Mouse (Mus musculus): ENCODE data around the gene Klhl25. TPM values are rescaled to one million over a fixed set of nuclear protein-coding genes. Genes with fewer than 3 reads are reported as not detected.
"Not testable (repeated sequence)": the region's sequence is repeated elsewhere in the genome, so short reads cannot be mapped to it uniquely, and the experiment has no call there.

The Klhl25 gene
- polyA plus RNA-seq, 1 experiment from 2014 or later, result 24.6 TPM

- Histone ChIP-seq H3K27me3 (no peaks in the 10 kb centered on the region), H3K4me3 (peak overlapping the region; percentile 23), H3K4me1 (peaks cover 9% of the 10 kb centered on the region), H3K4me2 (peak overlapping the region; percentile 51), H3K36me3 (no peaks in the 10 kb centered on the region), H3K9ac (peak overlapping the region; percentile 54; the same call in 1 of the 2 replicates), H3K9me3 (no peaks in the 10 kb centered on the region), H3K27ac (no peak overlapping the region)
- ATAC-seq (ENCODE audit: insufficient number of reproducible peaks, insufficient read depth, low FRiP score, low TSS enrichment, low read depth), result no peak
- WGBS, result 17% methylated on average over 11 of the region's 11 CpGs
Observed at GRCm38 (mm10) chr7:75910035-75910651, 62.0 kb downstream of the Klhl25 start.

- Histone ChIP-seq H3K9ac (0 out of 2 replicates have a peak overlapping the region, but pooled peaks have one; percentile 54), H3K27ac (no peak overlapping the region), H3K9me3 (no peaks in the 10 kb centered on the region), H3K4me2 (peak overlapping the region; percentile 51; the same call in 1 of the 2 replicates), H3K4me3 (no peak overlapping the region), H3K27me3 (no peaks in the 10 kb centered on the region), H3K36me3 (no peaks in the 10 kb centered on the region), H3K4me1 (peaks cover 9% of the 10 kb centered on the region)
- ATAC-seq (ENCODE audit: insufficient number of reproducible peaks, insufficient read depth, low FRiP score, low TSS enrichment, low read depth), result no peak
- 87% methylated on average over 8 of the region's 8 CpGs for WGBS
Observed at GRCm38 (mm10) chr7:75910652-75911035, 62.5 kb downstream of the Klhl25 start.

- peak; percentile 66; the same call in 1 of the 2 replicates for ATAC-seq (ENCODE audit: insufficient number of reproducible peaks, insufficient read depth, low FRiP score, low TSS enrichment, low read depth)
- no peak overlapping the region for H3K4me3 ChIP-seq
- no peak overlapping the region for H3K27ac ChIP-seq
- peaks cover 9% of the 10 kb centered on the region for H3K4me1 ChIP-seq
- H3K36me3 ChIP-seq, result no peaks in the 10 kb centered on the region
- no peaks in the 10 kb centered on the region for H3K27me3 ChIP-seq
- H3K9ac ChIP-seq, result no peak overlapping the region
- 1% methylated on average over 7 of the region's 7 CpGs for WGBS
- H3K9me3 ChIP-seq, result no peaks in the 10 kb centered on the region
- H3K4me2 ChIP-seq, result no peak overlapping the region
Observed at GRCm38 (mm10) chr7:75913952-75914351, 65.8 kb downstream of the Klhl25 start.

GRCm38 (mm10) chr7:75915550-75915949 is 67.4 kb downstream of the Klhl25 start:
- H3K4me2 ChIP-seq; H3K9me3 ChIP-seq; H3K27me3 ChIP-seq; H3K27ac ChIP-seq; ATAC-seq (ENCODE audit: insufficient number of reproducible peaks, insufficient read depth, low FRiP score, low TSS enrichment, low read depth); H3K4me3 ChIP-seq; H3K36me3 ChIP-seq; H3K9ac ChIP-seq; H3K4me1 ChIP-seq: not testable (repeated sequence)
- WGBS, result 78% methylated on average over 3 of the region's 3 CpGs

GRCm38 (mm10) chr7:75917662-75918061 is 69.6 kb downstream of the Klhl25 start:
- Histone ChIP-seq H3K36me3 (no peaks in the 10 kb centered on the region), H3K4me2 (no peak overlapping the region), H3K27ac (no peak overlapping the region), H3K4me3 (no peak overlapping the region), H3K9ac (no peak overlapping the region), H3K27me3 (no peaks in the 10 kb centered on the region), H3K9me3 (no peaks in the 10 kb centered on the region), H3K4me1 (peaks cover 5% of the 10 kb centered on the region; the same call in 1 of the 2 replicates)
- ATAC-seq (ENCODE audit: insufficient number of reproducible peaks, insufficient read depth, low FRiP score, low TSS enrichment, low read depth), result no peak
- WGBS, result 77% methylated on average over 4 of the region's 4 CpGs

- WGBS, result 68% methylated on average over 3 of the region's 3 CpGs
- not testable (repeated sequence) for H3K4me1 ChIP-seq; H3K27me3 ChIP-seq; H3K9me3 ChIP-seq; H3K4me3 ChIP-seq; H3K27ac ChIP-seq; H3K9ac ChIP-seq; ATAC-seq (ENCODE audit: insufficient number of reproducible peaks, insufficient read depth, low FRiP score, low TSS enrichment, low read depth); H3K4me2 ChIP-seq; H3K36me3 ChIP-seq
Observed at GRCm38 (mm10) chr7:75919745-75920144, 71.6 kb downstream of the Klhl25 start.
